Mouse (Mus musculus) heart, embryonic 15.5 days (tissue): ENCODE data around the gene Spc24. TPM values are rescaled to one million over a fixed set of nuclear protein-coding genes. Genes with fewer than 3 reads are reported as not detected.
"Not testable (repeated sequence)": the region's sequence is repeated elsewhere in the genome, so short reads cannot be mapped to it uniquely, and the experiment has no call there.

Source experiments
- ATAC-seq: fragments of 200-750 bp; cut with Nextera tagmentation; replicated peaks from 2 replicates; pipeline ENCODE4 v1.8.0; 2017; ENCODE audit warnings: low read depth, moderate TSS enrichment; ENCODE audit not compliant: insufficient number of reproducible peaks, insufficient read depth, low FRiP score
- H3K27ac ChIP-seq: fragments of 300-500 bp; sonication (generic); 2 replicates; pipeline ENCODE4 v1.5.1; 2015; ENCODE audit warnings: mild to moderate bottlenecking, inconsistent platforms
- H3K27me3 ChIP-seq: fragments of 300-500 bp; sonication (generic); 2 replicates; pipeline ENCODE4 v1.6.1; 2015; ENCODE audit warnings: inconsistent platforms
- H3K36me3 ChIP-seq: fragments of 300-500 bp; sonication (generic); 2 replicates; pipeline ENCODE4 v1.6.1; 2015; ENCODE audit warnings: mild to moderate bottlenecking, inconsistent platforms
- H3K4me1 ChIP-seq: fragments of 300-500 bp; sonication (generic); replicated peaks from 2 replicates; pipeline ENCODE4 v1.6.1; 2015; ENCODE audit warnings: inconsistent platforms
- H3K4me2 ChIP-seq: fragments of 300-500 bp; sonication (generic); 2 replicates; pipeline ENCODE4 v1.6.1; 2015; ENCODE audit warnings: inconsistent platforms, mild to moderate bottlenecking, moderate library complexity
- H3K4me3 ChIP-seq: fragments of 300-500 bp; sonication (generic); 2 replicates; pipeline ENCODE4 v1.5.1; 2015; ENCODE audit warnings: mild to moderate bottlenecking, inconsistent platforms
- H3K9ac ChIP-seq: fragments of 300-500 bp; sonication (generic); 2 replicates; pipeline ENCODE4 v1.6.1; 2015; ENCODE audit warnings: mild to moderate bottlenecking, inconsistent platforms
- H3K9me3 ChIP-seq: fragments of 300-500 bp; sonication (generic); replicated peaks from 2 replicates; pipeline ENCODE4 v1.6.1; 2016; ENCODE audit warnings: inconsistent platforms
- WGBS: fragments of 180-500 bp; shearing (Covaris S2); methylation state at CpG from one replicate; pipeline ENCODE4 v1.1.7; 2015; ENCODE audit warnings: mixed read lengths; 5-methylcytosine and 5-hydroxymethylcytosine counted together
- polyA plus RNA-seq: library from polyadenylated mRNA; unstranded; fragments of >200 nt; fragmentation: Nextera tagmentation; extraction: Ambion mirVana; gene quantifications from 2 replicates; pipeline ENCODE4 v1.2.1, GENCODE M21; 2015

Gene Spc24
- polyA plus RNA-seq, 1 experiment from 2014 or later: 69.6 TPM

DNA sequence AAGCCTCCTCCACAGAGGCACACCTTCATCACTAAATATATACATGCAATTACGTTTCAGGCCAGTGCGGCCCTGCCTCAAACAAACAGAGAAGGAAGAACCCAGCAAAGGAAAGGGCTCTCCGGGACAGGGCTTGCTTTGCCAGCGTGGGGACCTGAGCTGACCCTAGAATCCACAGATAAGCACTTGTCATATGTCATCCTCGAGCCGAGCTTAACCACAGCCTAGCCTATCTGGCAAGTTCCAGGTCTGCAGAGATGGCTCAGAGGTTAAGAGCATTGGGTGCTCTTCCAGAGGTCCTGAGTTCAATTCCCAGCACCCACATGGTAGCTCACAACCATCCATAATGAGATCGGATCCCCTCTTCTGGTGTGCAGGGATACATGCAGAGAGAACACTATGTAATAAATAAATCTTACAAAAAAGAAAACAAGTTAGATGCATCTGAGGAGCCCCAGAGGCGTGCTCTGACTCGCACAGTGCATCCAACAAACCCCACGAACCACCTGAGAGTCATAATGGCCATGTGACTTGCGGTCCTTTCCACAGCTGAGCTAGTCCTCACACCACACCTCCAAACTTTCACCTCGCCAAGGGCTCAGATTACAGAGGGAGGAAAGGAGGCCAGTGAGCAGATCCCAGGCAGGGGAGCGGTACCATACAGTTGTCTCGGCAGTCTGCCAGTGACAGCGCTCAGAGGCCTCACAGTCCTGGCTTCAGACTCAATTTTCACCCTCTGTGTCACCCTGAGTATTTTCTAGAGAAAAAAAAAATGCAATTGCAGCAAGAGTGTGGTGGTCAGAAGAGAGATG lies 21.8 kb upstream of the Spc24 start:
- Histone ChIP-seq H3K4me2 (no peak overlapping the region), H3K27ac (peak overlapping the region; percentile 82), H3K4me1 (peaks cover 22% of the 10 kb centered on the region), H3K9me3 (no peaks in the 10 kb centered on the region), H3K36me3 (peaks cover 47% of the 10 kb centered on the region), H3K4me3 (no peak overlapping the region), H3K9ac (no peak overlapping the region), H3K27me3 (no peaks in the 10 kb centered on the region)
- 53% methylated on average over 15 of the region's 15 CpGs for WGBS
- peak; percentile 85 for ATAC-seq

DNA sequence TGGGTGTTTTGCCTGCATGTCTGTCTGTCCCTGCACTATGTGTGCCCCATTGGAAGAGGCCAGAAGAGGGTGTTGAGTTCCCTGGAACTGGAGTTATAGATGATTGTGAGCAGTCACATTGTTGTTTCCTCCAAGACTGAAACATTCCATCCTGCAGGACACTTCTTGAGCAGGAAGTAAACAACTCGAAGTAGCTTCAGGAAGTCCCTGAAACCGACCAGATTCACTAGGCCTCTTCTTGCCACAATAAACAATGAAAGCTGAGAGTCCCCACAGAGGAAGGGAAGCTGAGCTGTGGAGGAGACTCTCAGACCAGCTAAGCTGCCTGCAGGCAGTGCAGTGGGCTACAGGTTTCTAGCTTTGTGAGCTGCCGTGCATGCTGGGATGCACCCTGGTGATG lies 17.6 kb upstream of the Spc24 start:
- peaks cover 78% of the 10 kb centered on the region for H3K36me3 ChIP-seq
- no peaks in the 10 kb centered on the region for H3K27me3 ChIP-seq
- no peak overlapping the region for H3K27ac ChIP-seq
- no peak overlapping the region for H3K9ac ChIP-seq
- H3K4me2 ChIP-seq: no peak overlapping the region
- ATAC-seq: no peak
- H3K9me3 ChIP-seq: no peaks in the 10 kb centered on the region
- H3K4me1 ChIP-seq: peaks cover 14% of the 10 kb centered on the region
- WGBS: 84% methylated on average over 3 of the region's 3 CpGs
- H3K4me3 ChIP-seq: no peak overlapping the region

GRCm38 (mm10) chr9:21774353-21774752 lies 14.2 kb upstream of the Spc24 start:
- Histone ChIP-seq H3K4me1 (peaks cover 8% of the 10 kb centered on the region), H3K27me3 (no peaks in the 10 kb centered on the region), H3K9ac (no peak overlapping the region), H3K27ac (no peak overlapping the region), H3K36me3 (peaks cover 81% of the 10 kb centered on the region), H3K4me2 (no peak overlapping the region), H3K4me3 (no peak overlapping the region), H3K9me3 (no peaks in the 10 kb centered on the region)
- 88% methylated on average over 16 of the region's 16 CpGs for WGBS
- ATAC-seq: no peak

- not testable (repeated sequence) for H3K9me3 ChIP-seq, H3K4me2 ChIP-seq, ATAC-seq, H3K9ac ChIP-seq, H3K27ac ChIP-seq, H3K4me3 ChIP-seq, H3K27me3 ChIP-seq
- peaks cover 77% of the 10 kb centered on the region for H3K36me3 ChIP-seq
- peaks cover 17% of the 10 kb centered on the region for H3K4me1 ChIP-seq
- 77% methylated on average over 5 of the region's 5 CpGs for WGBS
Measured at GRCm38 (mm10) chr9:21773396-21773795, 13.3 kb upstream of the Spc24 start.

GRCm38 (mm10) chr9:21769558-21770183 lies 9.6 kb upstream of the Spc24 start:
- peaks cover 46% of the 10 kb centered on the region for H3K36me3 ChIP-seq
- peak; percentile 48 for ATAC-seq
- H3K9ac ChIP-seq: no peak overlapping the region
- peaks cover 28% of the 10 kb centered on the region for H3K4me1 ChIP-seq
- no peaks in the 10 kb centered on the region for H3K27me3 ChIP-seq
- WGBS: 46% methylated on average over 26 of the region's 26 CpGs
- no peak overlapping the region for H3K4me2 ChIP-seq
- no peak overlapping the region for H3K4me3 ChIP-seq
- no peaks in the 10 kb centered on the region for H3K9me3 ChIP-seq
- H3K27ac ChIP-seq: peak overlapping the region; percentile 87

DNA sequence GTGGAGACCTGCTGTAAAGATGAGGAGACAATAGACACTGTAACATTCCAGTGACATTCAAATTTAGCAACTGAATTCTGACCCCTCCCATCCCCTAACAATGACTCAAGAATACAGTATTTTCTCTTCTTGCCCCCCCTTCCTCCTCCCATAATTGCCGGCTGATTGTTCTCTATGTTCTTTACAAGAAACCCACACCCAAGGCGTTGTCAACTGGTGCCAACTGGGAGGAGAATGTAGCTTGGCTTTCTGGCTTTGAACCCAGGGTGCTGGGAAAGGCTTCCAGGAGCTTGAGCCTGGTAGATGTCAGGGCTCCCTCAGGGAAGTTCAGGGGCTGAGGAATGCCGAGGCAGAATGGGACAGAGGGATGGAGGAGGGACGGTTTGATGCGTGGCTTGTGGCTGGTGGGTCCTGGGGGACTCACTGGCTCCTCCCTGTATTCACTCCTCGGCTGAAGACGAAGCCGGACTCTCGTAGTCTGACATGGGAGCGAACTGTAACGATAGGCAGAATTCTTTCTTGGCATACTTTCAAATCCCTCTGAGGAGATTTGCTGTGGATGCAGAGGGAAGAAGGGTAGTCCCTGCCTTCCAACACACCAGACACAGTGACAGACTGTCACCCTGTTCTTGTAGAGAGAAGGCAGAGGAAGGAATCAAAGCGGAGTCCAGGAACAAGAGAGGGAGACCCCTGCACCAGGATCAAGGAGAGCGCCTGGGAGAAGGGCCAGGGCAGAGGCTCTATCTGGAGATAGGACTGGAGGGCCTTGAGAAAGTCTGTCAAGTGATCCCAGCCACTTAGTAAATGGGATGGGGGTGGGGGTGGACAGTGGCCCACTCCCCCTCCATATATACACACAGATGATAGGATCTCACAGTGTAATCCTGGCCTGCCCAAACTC lies 8.7 kb upstream of the Spc24 start:
- Histone ChIP-seq H3K36me3 (peaks cover 36% of the 10 kb centered on the region), H3K4me2 (0 out of 2 replicates have a peak overlapping the region, but pooled peaks have one; percentile 3), H3K4me3 (no peak overlapping the region), H3K4me1 (peaks cover 31% of the 10 kb centered on the region), H3K27me3 (no peaks in the 10 kb centered on the region), H3K27ac (peak overlapping the region; percentile 87), H3K9me3 (no peaks in the 10 kb centered on the region), H3K9ac (peak overlapping the region; percentile 25)
- WGBS: 26% methylated on average over 13 of the region's 13 CpGs
- ATAC-seq: peak; percentile 72

DNA sequence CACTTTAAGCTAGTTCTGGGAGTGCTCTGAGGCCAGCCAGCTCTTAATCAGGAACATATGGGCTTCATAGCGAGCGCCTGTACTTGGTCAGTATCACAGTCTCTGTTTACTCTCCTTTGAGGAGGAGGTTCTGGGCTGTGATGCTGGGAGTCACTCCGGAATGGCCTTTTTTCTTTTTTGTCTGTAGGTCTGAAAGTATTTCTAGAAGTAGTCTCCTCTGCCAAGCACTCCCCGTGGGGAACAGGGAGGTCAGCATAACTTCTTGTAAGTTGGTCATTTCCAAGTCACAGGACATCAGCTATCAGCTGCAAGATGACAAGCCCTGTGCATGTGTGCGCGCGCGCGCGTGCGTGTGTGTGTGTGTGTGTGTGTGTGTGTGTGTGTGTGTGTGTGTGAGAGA lies 7.8 kb upstream of the Spc24 start:
- Histone ChIP-seq H3K4me1 (peaks cover 37% of the 10 kb centered on the region), H3K27me3 (no peaks in the 10 kb centered on the region), H3K9ac (no peak overlapping the region), H3K36me3 (peaks cover 30% of the 10 kb centered on the region), H3K4me3 (no peak overlapping the region), H3K9me3 (no peaks in the 10 kb centered on the region), H3K27ac (peak overlapping the region; percentile 87), H3K4me2 (no peak overlapping the region)
- 55% methylated on average over 11 of the region's 11 CpGs for WGBS
- peak; percentile 53 for ATAC-seq

GRCm38 (mm10) chr9:21764084-21764999 lies 4.2 kb upstream of the Spc24 start:
- no peak for ATAC-seq
- no peak overlapping the region for H3K4me3 ChIP-seq
- H3K4me2 ChIP-seq: no peak overlapping the region
- no peak overlapping the region for H3K27ac ChIP-seq
- H3K27me3 ChIP-seq: no peaks in the 10 kb centered on the region
- 85% methylated on average over 6 of the region's 6 CpGs for WGBS
- H3K9ac ChIP-seq: no peak overlapping the region
- peaks cover 6% of the 10 kb centered on the region; the same call in 1 of the 2 replicates for H3K36me3 ChIP-seq
- peaks cover 40% of the 10 kb centered on the region for H3K4me1 ChIP-seq
- no peaks in the 10 kb centered on the region for H3K9me3 ChIP-seq

DNA sequence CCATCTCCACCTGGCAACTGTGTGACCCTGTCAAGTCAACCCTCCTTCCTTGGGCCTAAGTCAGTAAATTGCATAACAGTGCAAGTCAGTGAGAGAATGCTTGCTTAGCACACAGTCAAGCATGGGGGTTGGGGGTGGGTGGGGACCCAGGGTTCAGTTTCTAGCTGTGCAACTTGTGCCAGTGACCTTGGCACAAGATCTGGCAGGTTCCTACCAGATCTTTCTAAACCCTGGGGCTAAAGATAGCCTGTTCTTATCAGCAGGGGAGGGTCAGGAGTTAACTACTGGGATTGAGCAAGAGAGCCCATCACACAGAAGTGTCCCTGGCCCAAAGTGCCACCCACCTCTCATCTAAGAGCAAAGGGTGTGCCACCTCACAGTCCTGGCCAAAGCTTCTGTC lies 2.0 kb upstream of the Spc24 start:
- no peaks in the 10 kb centered on the region for H3K36me3 ChIP-seq
- peaks cover 31% of the 10 kb centered on the region for H3K4me1 ChIP-seq
- no peaks in the 10 kb centered on the region for H3K9me3 ChIP-seq
- ATAC-seq: no peak
- H3K27ac ChIP-seq: peak overlapping the region; percentile 72
- H3K4me3 ChIP-seq: no peak overlapping the region
- H3K4me2 ChIP-seq: peak overlapping the region; percentile 15; the same call in 1 of the 2 replicates
- H3K9ac ChIP-seq: no peak overlapping the region
- H3K27me3 ChIP-seq: no peaks in the 10 kb centered on the region

DNA sequence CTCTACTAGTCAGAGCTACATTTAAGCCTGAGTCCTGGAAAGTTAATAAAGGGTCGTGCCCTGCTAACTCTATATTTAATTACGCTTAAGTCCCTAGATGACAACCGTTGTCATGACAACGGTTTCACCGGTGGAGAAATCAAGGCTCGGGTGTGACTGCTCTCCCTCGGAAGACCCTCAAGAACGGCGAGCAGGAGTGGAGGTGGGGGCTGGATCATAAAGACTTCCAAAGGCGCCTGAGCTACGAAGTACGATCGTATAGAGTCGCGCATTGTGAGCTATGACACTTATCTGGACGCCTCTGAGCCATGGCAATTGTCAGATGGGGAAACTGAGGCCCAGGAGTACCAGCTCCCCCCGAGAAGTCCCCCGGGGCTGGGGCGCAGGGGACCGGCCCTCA lies 385 bp downstream of the Spc24 start:
- Histone ChIP-seq H3K9ac (peak overlapping the region; percentile 75), H3K4me1 (peaks cover 35% of the 10 kb centered on the region), H3K4me3 (peak overlapping the region; percentile 79), H3K4me2 (peak overlapping the region; percentile 81), H3K27me3 (no peaks in the 10 kb centered on the region), H3K36me3 (peaks cover 7% of the 10 kb centered on the region; the same call in 1 of the 2 replicates), H3K27ac (peak overlapping the region; percentile 41), H3K9me3 (no peaks in the 10 kb centered on the region)
- WGBS: under 1% methylated on average over 20 of the region's 20 CpGs
- no peak for ATAC-seq
